Mouse (Mus musculus) forebrain, embryonic 11.5 days (tissue): Measurements from ENCODE around the gene Pih1d1. TPM values are rescaled to one million over a fixed set of nuclear protein-coding genes. Genes with fewer than 3 reads are reported as not detected.

ENCODE experiments used
- ATAC-seq: fragments of 200-750 bp; cut with Nextera tagmentation; replicated peaks from 2 replicates; pipeline ENCODE4 v1.8.0; 2017; ENCODE audit warnings: moderate TSS enrichment; ENCODE audit not compliant: low FRiP score
- DNase-seq: peaks from one replicate; pipeline ENCODE4 v3.0.0-alpha.2; 2017; ENCODE audit warnings: low spot score
- H3K27ac ChIP-seq: fragments of 300-500 bp; sonication (generic); 2 replicates; pipeline ENCODE4 v1.5.1; 2014; ENCODE audit warnings: low read depth, low read length
- H3K27me3 ChIP-seq: fragments of 300-500 bp; sonication (generic); 2 replicates; pipeline ENCODE4 v1.6.1; 2014; ENCODE audit warnings: mild to moderate bottlenecking, low read length, mixed read lengths; ENCODE audit not compliant: control insufficient read depth, insufficient read depth
- H3K36me3 ChIP-seq: fragments of 300-500 bp; sonication (generic); 2 replicates; pipeline ENCODE4 v1.6.1; 2014; ENCODE audit warnings: mild to moderate bottlenecking, low read length, moderate library complexity, mixed read lengths; ENCODE audit not compliant: control insufficient read depth, insufficient read depth
- H3K4me1 ChIP-seq: fragments of 300-500 bp; sonication (generic); replicated peaks from 2 replicates; pipeline ENCODE4 v1.6.1; 2014; ENCODE audit warnings: low read length, mixed read lengths; ENCODE audit not compliant: control insufficient read depth, insufficient read depth
- H3K4me2 ChIP-seq: fragments of 300-500 bp; sonication (generic); 2 replicates; pipeline ENCODE4 v1.6.1; 2014; ENCODE audit warnings: low read depth, mild to moderate bottlenecking, low read length, moderate library complexity, mixed read lengths; ENCODE audit not compliant: severe bottlenecking
- H3K4me3 ChIP-seq: fragments of 300-500 bp; sonication (generic); 2 replicates; pipeline ENCODE4 v1.5.1; 2014; ENCODE audit warnings: low read depth, low read length
- H3K9ac ChIP-seq: fragments of 300-500 bp; sonication (generic); 2 replicates; pipeline ENCODE4 v1.6.1; 2014; ENCODE audit warnings: low read length
- H3K9me3 ChIP-seq: fragments of 300-500 bp; sonication (generic); 2 replicates; pipeline ENCODE4 v1.6.1; 2016; ENCODE audit warnings: low read length, mixed read lengths; ENCODE audit not compliant: control insufficient read depth
- WGBS: fragments of 180-500 bp; shearing (Covaris S2); extraction: QIAGEN DNeasy Blood & Tissue Kit; methylation state at CpG from one replicate; pipeline ENCODE4 v1.1.7; 2014; 5-methylcytosine and 5-hydroxymethylcytosine counted together
- microRNA counts: library from miRNA; unstranded; fragments of <30 nt; microRNA quantifications from one replicate; lab custom pipeline; 2015
- microRNA-seq: library from miRNA; unstranded; fragments of <30 nt; microRNA quantifications from one replicate; pipeline ENCODE4, GENCODE M21; 2016; ENCODE audit not compliant: insufficient number of aligned reads
- polyA plus RNA-seq: library from polyadenylated mRNA; unstranded; fragments of >200 nt; fragmentation: Nextera tagmentation; extraction: Ambion mirVana; gene quantifications from 2 replicates; pipeline ENCODE4 v1.2.1, GENCODE M21; 2014

Pih1d1 gene
- polyA plus RNA-seq, 1 experiment from 2014 or later = 95.9 TPM

DNA sequence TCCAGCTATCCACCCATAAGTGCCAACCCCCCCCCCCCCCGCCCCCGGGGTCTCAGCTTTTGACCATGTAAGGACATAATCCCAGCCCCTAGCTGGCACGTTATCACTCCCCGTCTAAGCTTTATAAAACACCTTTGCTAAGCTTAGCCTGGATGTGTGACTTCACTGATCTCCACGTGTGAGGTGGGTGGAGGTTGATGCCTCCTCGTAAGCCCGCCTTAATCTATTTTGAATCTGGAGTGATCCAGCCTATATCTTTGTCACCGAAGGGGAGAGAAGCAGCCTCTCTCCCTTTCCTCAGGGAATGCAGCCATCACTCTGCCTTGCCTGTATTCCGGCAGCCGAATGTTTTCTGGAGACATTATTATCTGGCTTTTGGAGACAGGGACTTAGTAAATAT is 48.6 kb downstream of the Pih1d1 start:
- Histone ChIP-seq H3K4me2 (no peak overlapping the region), H3K4me1 (0 out of 2 replicates have a peak, but pooled peaks cover 3% of the 10 kb centered on the region), H3K36me3 (no peaks in the 10 kb centered on the region), H3K9me3 (no peaks in the 10 kb centered on the region), H3K27me3 (no peaks in the 10 kb centered on the region), H3K27ac (no peak overlapping the region), H3K4me3 (no peak overlapping the region), H3K9ac (no peak overlapping the region)
- DNase-seq (no peak), ATAC-seq (no peak)
- 58% methylated on average over 10 of the region's 10 CpGs for WGBS

DNA sequence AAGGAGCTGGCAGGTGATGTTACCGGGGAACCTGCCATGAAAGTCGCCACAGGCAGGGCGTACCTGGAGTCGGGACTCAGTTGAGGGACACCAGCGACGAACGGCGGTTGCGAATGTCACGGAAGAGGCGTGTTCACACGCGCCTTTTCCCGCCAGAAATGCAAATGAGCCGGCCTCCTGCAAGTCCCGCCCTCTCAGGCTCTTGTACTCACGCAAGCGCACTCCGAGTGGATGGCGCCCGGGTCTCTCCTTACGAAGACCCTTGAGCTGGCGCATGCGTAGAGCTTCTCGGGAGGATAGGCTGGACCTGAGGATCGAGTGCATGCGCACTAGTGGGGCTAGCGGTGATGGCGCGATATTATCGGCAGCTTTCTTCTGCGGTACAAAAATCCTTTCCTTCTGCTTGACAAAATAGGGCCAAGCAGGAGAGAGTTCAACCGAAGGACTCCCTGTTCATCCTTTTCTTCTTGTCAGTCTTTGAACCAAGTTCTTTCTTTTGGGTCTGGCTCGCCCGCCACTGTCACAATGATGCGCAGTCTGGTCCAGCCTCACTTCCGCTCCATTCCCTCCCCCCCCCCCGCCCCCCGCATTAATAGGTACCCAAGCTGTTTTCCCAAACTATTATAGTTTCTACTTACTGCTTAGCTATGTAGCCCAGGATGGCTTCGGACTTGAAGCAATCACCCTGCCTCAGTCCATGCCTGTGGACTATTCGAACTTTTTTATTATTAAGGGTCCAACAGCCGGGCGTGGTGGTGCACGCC is 50.5 kb downstream of the Pih1d1 start, which contains the start of gene Ccdc155:
Gene Ccdc155, minus strand, starts transcription at position 513 of the 764 bp plus-strand sequence.
- peak within 1 kb of the TSS; percentile 44 for H3K4me2 ChIP-seq
- WGBS = 9% methylated on average over 42 of the region's 44 CpGs
- H3K36me3 ChIP-seq = no peaks in the 10 kb centered on the region
- H3K27ac ChIP-seq = no peak within 1 kb of the TSS
- DNase-seq (peak; percentile 98), ATAC-seq (peak; percentile 98)
- H3K27me3 ChIP-seq = no peaks in the 10 kb centered on the region
- H3K9ac ChIP-seq = peak within 1 kb of the TSS; percentile 46
- no peaks in the 10 kb centered on the region for H3K9me3 ChIP-seq
- H3K4me3 ChIP-seq = peak within 1 kb of the TSS; percentile 35
- H3K4me1 ChIP-seq = no peaks in the 10 kb centered on the region

DNA sequence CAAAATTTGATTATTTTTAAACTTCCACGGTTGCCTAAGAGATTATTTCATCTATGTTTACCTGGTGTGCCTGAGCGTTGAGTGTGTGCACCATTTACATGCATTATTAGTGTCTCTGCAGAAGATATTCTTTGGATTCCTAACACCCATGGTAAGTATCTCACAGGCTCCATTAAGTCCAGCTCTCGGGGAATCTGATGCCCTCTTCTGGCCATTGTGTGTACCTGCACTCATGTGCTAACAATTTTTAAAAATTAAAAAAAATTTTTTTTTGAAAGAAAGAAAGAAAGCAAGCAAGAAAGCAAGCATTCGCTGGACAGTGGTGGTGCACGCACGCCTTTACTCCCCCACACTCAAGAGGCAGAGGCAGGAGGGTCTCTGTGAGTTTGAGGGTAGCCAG is 54.2 kb downstream of the Pih1d1 start:
- no peak overlapping the region for H3K9ac ChIP-seq
- no peak overlapping the region for H3K27ac ChIP-seq
- H3K27me3 ChIP-seq = peaks cover 17% of the 10 kb centered on the region
- no peaks in the 10 kb centered on the region for H3K36me3 ChIP-seq
- ATAC-seq (no peak), DNase-seq (no peak)
- 84% methylated on average over 6 of the region's 6 CpGs for WGBS
- H3K4me2 ChIP-seq = no peak overlapping the region
- H3K4me3 ChIP-seq = no peak overlapping the region
- no peaks in the 10 kb centered on the region for H3K9me3 ChIP-seq
- no peaks in the 10 kb centered on the region for H3K4me1 ChIP-seq

MicroRNA genes within 50 kb of the gene (microRNA counts, 519-probe panel; counts per million panel counts)
- 31.2 counts per million for microRNA mmu-miR-150 (lab: Ali Mortazavi, UCI)

Small RNAs within 50 kb of the gene (microRNA-seq; reads per million reads assigned to microRNA genes)
- 20.2 reads per million, percentile 13 among the genes with 10 or more reads in this experiment for gene Mir150
- 57.2 reads per million, percentile 28 among the genes with 10 or more reads in this experiment for gene Mir5121
- not detected for gene Mir7055

Other genes starting within 250 kb of the Pih1d1 start
- 88.8 and 93.4 TPM in 2 replicates for gene Ap2a1, start 224.8 kb upstream of the Pih1d1 start, polyA plus RNA-seq
- gene Tsks, start 211.1 kb upstream of the Pih1d1 start, polyA plus RNA-seq = 0.23 TPM in 1 of 2 replicates, not detected in the other
- 26.3 and 27.2 TPM in 2 replicates for gene Cpt1c, start 179.5 kb upstream of the Pih1d1 start, polyA plus RNA-seq
- gene Prmt1, start 167.7 kb upstream of the Pih1d1 start, polyA plus RNA-seq = 286 and 301 TPM in 2 replicates
- 75.3 and 86.0 TPM in 2 replicates for gene Irf3, start 156.7 kb upstream of the Pih1d1 start, polyA plus RNA-seq
- gene Bcl2l12, start 155.6 kb upstream of the Pih1d1 start, polyA plus RNA-seq = 70.6 and 74.9 TPM in 2 replicates
- 59.9 and 60.2 TPM in 2 replicates for gene Scaf1, start 137.9 kb upstream of the Pih1d1 start, polyA plus RNA-seq
- gene Rras, start 136.3 kb upstream of the Pih1d1 start, polyA plus RNA-seq = 15.5 and 16.6 TPM in 2 replicates
- gene Prr12, start 101.4 kb upstream of the Pih1d1 start, polyA plus RNA-seq = 16.1 and 19.2 TPM in 2 replicates
- 52.6 and 64.0 TPM in 2 replicates for gene Nosip, start 91.9 kb upstream of the Pih1d1 start, polyA plus RNA-seq
- 14.2 and 18.4 TPM in 2 replicates for gene Prrg2, start 91.6 kb upstream of the Pih1d1 start, polyA plus RNA-seq
- 110 and 118 TPM in 2 replicates for gene Rcn3, start 62.1 kb upstream of the Pih1d1 start, polyA plus RNA-seq
- 7.1 and 7.3 TPM in 2 replicates for gene Fcgrt, start 50.5 kb upstream of the Pih1d1 start, polyA plus RNA-seq
- 1,418 and 1,481 TPM in 2 replicates for gene Rps11, start 29.9 kb upstream of the Pih1d1 start, polyA plus RNA-seq
- 1,136 and 1,164 TPM in 2 replicates for gene Rpl13a, start 25.5 kb upstream of the Pih1d1 start, polyA plus RNA-seq
- gene Gm45713, start 18.1 kb upstream of the Pih1d1 start, polyA plus RNA-seq = 0.45 and 0.55 TPM in 2 replicates
- 1.2 and 1.8 TPM in 2 replicates for gene Flt3l, start 17.9 kb upstream of the Pih1d1 start, polyA plus RNA-seq
- gene Aldh16a1, start 281 bp downstream of the Pih1d1 start, polyA plus RNA-seq = 44.0 and 44.1 TPM in 2 replicates
- 3.6 and 4.6 TPM in 2 replicates for gene Slc17a7, start 9.6 kb downstream of the Pih1d1 start, polyA plus RNA-seq
- gene Gfy, start 25.3 kb downstream of the Pih1d1 start, polyA plus RNA-seq = 0.13 and 0.33 TPM in 2 replicates
- gene Pth2, start 26.7 kb downstream of the Pih1d1 start, polyA plus RNA-seq = not detected in 2 replicates
- 0.83 and 0.90 TPM in 2 replicates for gene Ccdc155, start 50.6 kb downstream of the Pih1d1 start, polyA plus RNA-seq
- 0.48 TPM in 1 of 2 replicates, not detected in the other for gene Dkkl1, start 57.8 kb downstream of the Pih1d1 start, polyA plus RNA-seq
- 297 and 318 TPM in 2 replicates for gene Tead2, start 61.5 kb downstream of the Pih1d1 start, polyA plus RNA-seq
- 0.60 and 1.1 TPM in 2 replicates for gene Cd37, start 84.8 kb downstream of the Pih1d1 start, polyA plus RNA-seq
- 0.36 TPM in 1 of 2 replicates, not detected in the other for gene Slc6a16, start 86.8 kb downstream of the Pih1d1 start, polyA plus RNA-seq
- gene Slc6a21, start 123.2 kb downstream of the Pih1d1 start, polyA plus RNA-seq = not detected in 2 replicates
- gene Trpm4, start 179.5 kb downstream of the Pih1d1 start, polyA plus RNA-seq = 5.6 and 6.8 TPM in 2 replicates
- gene Hrc, start 181.0 kb downstream of the Pih1d1 start, polyA plus RNA-seq = not detected in 2 replicates
- gene Ppfia3, start 212.7 kb downstream of the Pih1d1 start, polyA plus RNA-seq = 11.6 and 13.0 TPM in 2 replicates
- 0.48 and 1.5 TPM in 2 replicates for gene Lin7b, start 216.3 kb downstream of the Pih1d1 start, polyA plus RNA-seq
- 79.8 and 87.9 TPM in 2 replicates for gene Snrnp70, start 241.4 kb downstream of the Pih1d1 start, polyA plus RNA-seq